Mouse (Mus musculus) kidney, embryonic 16.5 days (tissue): ENCODE data around the gene Copb1. TPM values are rescaled to one million over a fixed set of nuclear protein-coding genes. Genes with fewer than 3 reads are reported as not detected.

Experiments used
- ATAC-seq: fragments of 200-750 bp; cut with Nextera tagmentation; 2 replicates; pipeline ENCODE4 v1.8.0; 2017; ENCODE audit warnings: moderate TSS enrichment; ENCODE audit not compliant: low FRiP score, low TSS enrichment
- H3K27ac ChIP-seq: fragments of 300-500 bp; sonication (generic); 2 replicates; pipeline ENCODE4 v1.5.1; 2014; ENCODE audit warnings: low read length
- H3K27me3 ChIP-seq: fragments of 300-500 bp; sonication (generic); 2 replicates; pipeline ENCODE4 v1.6.1; 2014; ENCODE audit warnings: low read length, control low read depth, mixed read lengths; ENCODE audit not compliant: insufficient read depth
- H3K36me3 ChIP-seq: fragments of 300-500 bp; sonication (generic); 2 replicates; pipeline ENCODE4 v1.6.1; 2014; ENCODE audit warnings: low read length, control low read depth, mixed read lengths; ENCODE audit not compliant: insufficient read depth
- H3K4me1 ChIP-seq: fragments of 300-500 bp; sonication (generic); 2 replicates; pipeline ENCODE4 v1.6.1; 2014; ENCODE audit warnings: low read length, control low read depth, mixed read lengths; ENCODE audit not compliant: insufficient read depth
- H3K4me2 ChIP-seq: fragments of 300-500 bp; sonication (generic); replicated peaks from 2 replicates; pipeline ENCODE4 v1.6.1; 2014; ENCODE audit warnings: low read depth, low read length
- H3K4me3 ChIP-seq: fragments of 300-500 bp; sonication (generic); 2 replicates; pipeline ENCODE4 v1.5.1; 2014; ENCODE audit warnings: mild to moderate bottlenecking, low read length
- H3K9ac ChIP-seq: fragments of 300-500 bp; sonication (generic); replicated peaks from 2 replicates; pipeline ENCODE4 v1.6.1; 2014; ENCODE audit warnings: low read length
- H3K9me3 ChIP-seq: fragments of 300-500 bp; sonication (generic); 2 replicates; pipeline ENCODE4 v1.6.1; 2016; ENCODE audit warnings: low read length, control low read depth
- WGBS: fragments of 180-500 bp; shearing (Covaris S2); extraction: QIAGEN DNeasy Blood & Tissue Kit; methylation state at CpG from one replicate; pipeline ENCODE4 v1.1.7; 2014; 5-methylcytosine and 5-hydroxymethylcytosine counted together
- polyA plus RNA-seq: library from polyadenylated mRNA; unstranded; fragments of >200 nt; fragmentation: Nextera tagmentation; extraction: Ambion mirVana; gene quantifications from 2 replicates; pipeline ENCODE4 v1.2.1, GENCODE M21; 2015

Gene Copb1
- polyA plus RNA-seq, 1 experiment from 2014 or later: 140 TPM

- H3K4me2 ChIP-seq: no peak overlapping the region
- H3K9me3 ChIP-seq: no peaks in the 10 kb centered on the region
- H3K9ac ChIP-seq: no peak overlapping the region
- 96% methylated on average over 1 of the region's 1 CpGs for WGBS
- H3K27me3 ChIP-seq: no peaks in the 10 kb centered on the region
- no peak for ATAC-seq
- H3K36me3 ChIP-seq: peaks cover 42% of the 10 kb centered on the region
- H3K4me3 ChIP-seq: no peak overlapping the region
- H3K27ac ChIP-seq: no peak overlapping the region
- H3K4me1 ChIP-seq: no peaks in the 10 kb centered on the region
Observed at GRCm38 (mm10) chr7:114226521-114226920, 28.0 kb downstream of the Copb1 start.

GRCm38 (mm10) chr7:114220433-114220832 is 34.1 kb downstream of the Copb1 start:
- H3K4me3 ChIP-seq: no peak overlapping the region
- no peak overlapping the region for H3K27ac ChIP-seq
- H3K36me3 ChIP-seq: peaks cover 30% of the 10 kb centered on the region
- 88% methylated on average over 4 of the region's 4 CpGs for WGBS
- no peak overlapping the region for H3K4me2 ChIP-seq
- no peak overlapping the region for H3K9ac ChIP-seq
- ATAC-seq: no peak
- H3K27me3 ChIP-seq: no peaks in the 10 kb centered on the region
- H3K4me1 ChIP-seq: no peaks in the 10 kb centered on the region
- H3K9me3 ChIP-seq: no peaks in the 10 kb centered on the region

- peaks cover 45% of the 10 kb centered on the region for H3K36me3 ChIP-seq
Observed at GRCm38 (mm10) chr7:114216908-114217307, 37.6 kb downstream of the Copb1 start.

GRCm38 (mm10) chr7:114214385-114214784 is 40.1 kb downstream of the Copb1 start:
- 89% methylated on average over 1 of the region's 1 CpGs for WGBS
- no peaks in the 10 kb centered on the region for H3K4me1 ChIP-seq
- H3K9ac ChIP-seq: no peak overlapping the region
- ATAC-seq: no peak
- no peaks in the 10 kb centered on the region for H3K9me3 ChIP-seq
- no peaks in the 10 kb centered on the region for H3K27me3 ChIP-seq
- peaks cover 33% of the 10 kb centered on the region for H3K36me3 ChIP-seq
- no peak overlapping the region for H3K4me2 ChIP-seq
- H3K27ac ChIP-seq: no peak overlapping the region
- no peak overlapping the region for H3K4me3 ChIP-seq

More at GRCm38 (mm10) chr7:114216908-114217307, 37.6 kb downstream of the Copb1 start:
- H3K4me3 ChIP-seq: no peak overlapping the region
- no peak overlapping the region for H3K4me2 ChIP-seq
- WGBS: 89% methylated on average over 2 of the region's 2 CpGs
- no peak overlapping the region for H3K27ac ChIP-seq
- H3K9ac ChIP-seq: no peak overlapping the region
- H3K4me1 ChIP-seq: no peaks in the 10 kb centered on the region
- H3K9me3 ChIP-seq: no peaks in the 10 kb centered on the region
- H3K27me3 ChIP-seq: no peaks in the 10 kb centered on the region
- no peak for ATAC-seq

GRCm38 (mm10) chr7:114213537-114213936 is 41.0 kb downstream of the Copb1 start:
- no peak overlapping the region for H3K9ac ChIP-seq
- no peak overlapping the region for H3K4me3 ChIP-seq
- no peak overlapping the region for H3K4me2 ChIP-seq
- WGBS: 63% methylated on average over 2 of the region's 2 CpGs
- H3K4me1 ChIP-seq: no peaks in the 10 kb centered on the region
- H3K27me3 ChIP-seq: no peaks in the 10 kb centered on the region
- H3K27ac ChIP-seq: no peak overlapping the region
- ATAC-seq: no peak
- no peaks in the 10 kb centered on the region for H3K9me3 ChIP-seq
- peaks cover 33% of the 10 kb centered on the region for H3K36me3 ChIP-seq

- H3K27ac ChIP-seq: no peak overlapping the region
- no peak overlapping the region for H3K4me2 ChIP-seq
- no peak for ATAC-seq
- peaks cover 22% of the 10 kb centered on the region for H3K36me3 ChIP-seq
- no peaks in the 10 kb centered on the region for H3K27me3 ChIP-seq
- H3K9ac ChIP-seq: no peak overlapping the region
- H3K4me1 ChIP-seq: no peaks in the 10 kb centered on the region
- H3K9me3 ChIP-seq: no peaks in the 10 kb centered on the region
- H3K4me3 ChIP-seq: no peak overlapping the region
- WGBS: 83% methylated on average over 3 of the region's 3 CpGs
Observed at GRCm38 (mm10) chr7:114210618-114211017, 43.9 kb downstream of the Copb1 start.

GRCm38 (mm10) chr7:114209841-114210240 is 44.7 kb downstream of the Copb1 start:
- Histone ChIP-seq H3K27ac (no peak overlapping the region), H3K4me3 (no peak overlapping the region), H3K9ac (no peak overlapping the region), H3K4me1 (no peaks in the 10 kb centered on the region), H3K27me3 (no peaks in the 10 kb centered on the region), H3K36me3 (peaks cover 20% of the 10 kb centered on the region), H3K9me3 (no peaks in the 10 kb centered on the region), H3K4me2 (no peak overlapping the region)
- 90% methylated on average over 1 of the region's 1 CpGs for WGBS
- no peak for ATAC-seq

GRCm38 (mm10) chr7:114203491-114204359 is 50.8 kb downstream of the Copb1 start:
- peak overlapping the region; percentile 83 for H3K27ac ChIP-seq

GRCm38 (mm10) chr7:114202972-114203404 is 51.5 kb downstream of the Copb1 start:
- 0 out of 2 replicates have a peak, but pooled peaks have one; percentile 32 for ATAC-seq
- Histone ChIP-seq H3K9ac (no peak overlapping the region), H3K9me3 (no peaks in the 10 kb centered on the region), H3K27ac (peak overlapping the region; percentile 83), H3K4me2 (no peak overlapping the region), H3K27me3 (no peaks in the 10 kb centered on the region), H3K4me1 (peaks cover 23% of the 10 kb centered on the region), H3K4me3 (no peak overlapping the region), H3K36me3 (no peaks in the 10 kb centered on the region)
- WGBS: 58% methylated on average over 5 of the region's 5 CpGs

More at GRCm38 (mm10) chr7:114203491-114204359, 50.8 kb downstream of the Copb1 start:
- Histone ChIP-seq H3K27me3 (no peaks in the 10 kb centered on the region), H3K4me2 (peak overlapping the region; percentile 20), H3K4me3 (no peak overlapping the region), H3K36me3 (no peaks in the 10 kb centered on the region), H3K9ac (no peak overlapping the region), H3K4me1 (peaks cover 23% of the 10 kb centered on the region), H3K9me3 (no peaks in the 10 kb centered on the region)
- ATAC-seq: peak; percentile 75
- 35% methylated on average over 9 of the region's 9 CpGs for WGBS

GRCm38 (mm10) chr7:114200651-114201050 is 53.9 kb downstream of the Copb1 start:
- Histone ChIP-seq H3K27me3 (no peaks in the 10 kb centered on the region), H3K4me1 (peaks cover 23% of the 10 kb centered on the region), H3K4me3 (no peak overlapping the region), H3K36me3 (no peaks in the 10 kb centered on the region), H3K4me2 (no peak overlapping the region), H3K9me3 (no peaks in the 10 kb centered on the region), H3K27ac (no peak overlapping the region), H3K9ac (no peak overlapping the region)
- WGBS: 74% methylated on average over 2 of the region's 2 CpGs
- no peak for ATAC-seq
